Mouse (Mus musculus): Measurements from ENCODE around the gene Gsto2. TPM values are rescaled to one million over a fixed set of nuclear protein-coding genes. Genes with fewer than 3 reads are reported as not detected.
A peak's percentile ranks its signal among the peaks of the same experiment; 100 is the strongest.

Gene Gsto2
- polyA plus RNA-seq (2011; ENCODE audit: insufficient read depth, insufficient read length, low replicate concordance, missing spikeins): 2.0 TPM in 1 of 2 replicates, not detected in the other

DNA sequence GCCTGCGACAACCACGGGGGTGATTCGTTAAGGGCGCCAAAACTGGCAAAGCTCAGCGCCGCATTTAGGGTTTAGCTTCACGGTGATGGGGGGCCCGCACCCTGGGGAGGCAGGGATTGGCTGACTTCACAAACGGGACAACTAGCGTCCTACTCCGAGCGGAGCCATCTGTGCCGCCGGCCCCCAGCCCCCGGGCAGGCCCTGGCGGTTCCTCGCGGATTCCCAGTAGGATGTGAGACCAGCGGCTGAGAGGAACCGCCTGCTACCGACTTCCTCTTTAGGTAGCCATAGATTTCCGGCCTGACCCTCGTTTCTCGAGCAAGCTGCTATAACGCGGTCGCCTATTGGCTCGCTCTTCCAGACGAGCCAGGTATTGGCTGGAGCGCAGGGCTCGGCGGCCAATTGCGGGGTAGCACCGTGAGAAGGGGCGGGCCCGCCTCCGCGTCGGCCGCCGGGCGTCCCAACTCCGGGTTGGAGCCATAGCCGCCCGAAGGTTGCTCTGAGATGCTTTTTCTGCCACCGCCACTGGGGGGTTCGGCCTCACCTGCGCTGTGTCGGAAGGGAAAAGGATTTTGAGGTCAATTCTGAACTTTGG, at the start of gene Gsto2:
Gene Gsto2 (plus strand): TSS at position 182 of the 595 bp plus-strand sequence.
- peak; percentile 34; the same call in 1 of the 2 replicates for TF ChIP-seq CTCF (IDR thresholded peaks at IDR 0.05; ENCODE audit: control insufficient read depth, insufficient read depth, low read length)
- TF ChIP-seq POLR2A (IDR thresholded peaks at IDR 0.05; ENCODE audit: borderline replicate concordance, control insufficient read depth, low read depth, low read length): no peak; the same call in 1 of the 2 replicates
- Histone ChIP-seq H3K27ac (ENCODE audit: control insufficient read depth, insufficient read depth, low read depth, low read length, poor library complexity) (peak within 1 kb of the TSS; percentile 71), H3K4me3 (replicated peaks; ENCODE audit: control insufficient read depth, low read depth, low read length) (peak within 1 kb of the TSS; percentile 69), H3K4me1 (ENCODE audit: control insufficient read depth, insufficient read depth, low read length) (no peaks in the 10 kb centered on the region)
- WGBS: under 1% methylated on average over 49 of the region's 49 CpGs

DNA sequence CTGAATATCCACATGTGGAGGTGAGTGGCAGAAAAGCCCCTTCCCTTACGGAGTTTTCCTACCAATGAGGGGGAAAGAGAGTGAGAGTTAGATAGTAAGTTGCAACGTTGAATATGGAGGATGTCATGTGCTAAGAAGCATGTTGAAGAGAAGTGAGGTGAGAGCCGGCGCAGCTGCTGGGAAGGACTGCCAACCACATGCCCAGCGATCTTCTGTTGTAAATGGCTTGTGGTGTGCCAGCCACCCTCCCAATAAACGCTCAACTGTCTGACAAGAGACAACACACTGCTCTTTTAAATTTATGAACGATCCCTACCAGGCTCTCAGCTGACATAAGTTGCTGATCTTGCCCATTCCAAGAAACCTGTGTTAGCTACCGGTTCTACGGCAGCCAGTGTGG, 47.6 kb upstream of the Gsto2 start:
- 50% methylated on average over 9 of the region's 9 CpGs for WGBS
- H3K27ac ChIP-seq (ENCODE audit: control insufficient read depth, insufficient read depth, low read depth, low read length, poor library complexity): no peak overlapping the region
- TF ChIP-seq POLR2A (IDR thresholded peaks at IDR 0.05; ENCODE audit: borderline replicate concordance, control insufficient read depth, low read depth, low read length): no peak
- TF ChIP-seq CTCF (IDR thresholded peaks at IDR 0.05; ENCODE audit: control insufficient read depth, insufficient read depth, low read length): no peak

DNA sequence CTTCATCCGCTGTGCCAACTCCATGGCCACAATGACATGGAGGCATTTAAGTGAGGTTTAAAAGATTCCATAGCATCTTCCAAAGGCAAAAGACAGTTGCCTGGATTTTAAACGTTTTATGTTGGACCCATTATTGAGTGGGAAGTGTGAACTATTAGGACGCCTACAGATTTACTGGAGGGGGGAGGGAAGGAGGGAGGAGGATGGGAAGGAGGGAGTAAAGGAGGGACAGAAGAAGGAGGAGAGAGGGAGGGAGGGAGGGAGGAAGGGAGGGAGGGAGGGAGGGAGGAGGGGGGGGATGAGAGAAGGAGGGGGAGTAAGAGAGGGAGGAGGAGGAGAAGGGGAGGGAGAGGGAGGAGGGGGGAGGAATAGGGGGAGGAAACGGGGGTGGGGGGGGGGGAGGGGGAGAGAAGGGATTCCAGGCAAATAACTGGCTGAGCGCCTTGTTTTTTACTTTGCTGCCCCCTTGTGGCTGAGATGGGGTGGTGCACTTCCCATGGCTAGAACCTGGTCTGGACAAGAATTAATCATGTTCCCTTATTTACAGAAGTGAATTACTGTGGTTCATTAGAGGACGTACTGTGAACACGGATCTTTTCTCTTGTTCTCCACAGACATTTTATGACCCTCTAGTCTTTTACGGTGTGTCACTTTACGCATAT, 44.4 kb upstream of the Gsto2 start:
- Histone ChIP-seq H3K4me1 (ENCODE audit: control insufficient read depth, insufficient read depth, low read length) (no peaks in the 10 kb centered on the region), H3K4me3 (replicated peaks; ENCODE audit: control insufficient read depth, low read depth, low read length) (no peak overlapping the region), H3K27ac (ENCODE audit: control insufficient read depth, insufficient read depth, low read depth, low read length, poor library complexity) (no peak overlapping the region)
- TF ChIP-seq CTCF (IDR thresholded peaks at IDR 0.05; ENCODE audit: control insufficient read depth, insufficient read depth, low read length): peak; percentile 77
- no peak for TF ChIP-seq POLR2A (IDR thresholded peaks at IDR 0.05; ENCODE audit: borderline replicate concordance, control insufficient read depth, low read depth, low read length)
- WGBS: 13% methylated on average over 9 of the region's 9 CpGs

More for the DNA sequence above, 47.6 kb upstream of the Gsto2 start:
- Histone ChIP-seq H3K4me3 (replicated peaks; ENCODE audit: control insufficient read depth, low read depth, low read length) (no peak overlapping the region), H3K4me1 (ENCODE audit: control insufficient read depth, insufficient read depth, low read length) (no peaks in the 10 kb centered on the region)

DNA sequence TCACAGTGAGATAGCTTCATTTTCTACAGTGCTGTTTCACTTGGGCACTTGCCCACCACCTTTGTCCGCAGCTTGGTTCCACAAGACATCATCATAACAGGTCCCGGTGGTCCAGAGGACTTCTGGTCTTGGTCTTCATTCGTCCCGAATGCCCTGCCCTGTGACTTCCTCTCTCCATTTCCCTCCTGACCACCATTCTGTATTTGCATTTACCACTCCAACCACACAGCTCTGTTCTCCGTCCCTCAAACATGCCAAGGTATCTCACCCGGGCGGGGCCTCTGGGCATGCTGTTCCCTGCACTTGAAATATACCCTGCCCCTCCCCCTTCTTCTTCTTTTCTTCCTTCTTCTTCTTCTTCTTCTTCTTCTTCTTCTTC, 43.9 kb upstream of the Gsto2 start:
- no peaks in the 10 kb centered on the region for H3K4me1 ChIP-seq (ENCODE audit: control insufficient read depth, insufficient read depth, low read length)

DNA sequence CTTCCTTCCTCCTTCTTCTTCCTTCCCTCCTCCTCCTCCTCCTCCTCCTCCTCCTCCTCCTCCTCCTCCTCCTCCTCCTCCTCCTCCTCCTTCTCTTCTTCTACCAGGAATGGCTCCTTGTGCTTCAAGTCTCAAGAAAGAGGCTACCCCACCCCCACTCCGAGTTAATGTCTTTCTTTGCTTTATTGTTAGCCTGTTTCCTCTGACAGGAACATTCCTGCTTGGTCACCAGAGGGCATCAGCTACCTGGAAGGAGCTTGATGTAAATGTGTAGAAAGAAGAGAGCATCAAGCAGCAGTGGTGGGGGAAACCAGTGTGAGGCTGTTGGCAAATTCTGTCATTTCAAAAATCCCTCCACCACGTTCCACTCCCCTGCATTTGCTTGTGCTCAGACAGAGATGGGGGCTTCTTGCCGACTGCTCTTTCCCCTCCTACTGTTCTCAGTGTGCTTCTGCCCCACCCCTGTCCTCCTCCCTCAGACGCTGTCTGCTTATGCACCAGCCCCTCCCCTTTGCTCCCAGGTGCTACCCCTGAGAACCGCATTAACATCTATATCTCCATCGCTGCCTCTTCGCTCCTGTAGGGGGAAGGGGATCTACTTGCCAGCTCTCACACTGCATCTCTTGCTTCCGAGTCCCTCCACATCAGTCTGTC, 43.1 kb upstream of the Gsto2 start:
- TF ChIP-seq CTCF (IDR thresholded peaks at IDR 0.05; ENCODE audit: control insufficient read depth, insufficient read depth, low read length) (no peak), POLR2A (IDR thresholded peaks at IDR 0.05; ENCODE audit: borderline replicate concordance, control insufficient read depth, low read depth, low read length) (no peak)
- 28% methylated on average over 8 of the region's 8 CpGs for WGBS
- no peak overlapping the region for H3K4me3 ChIP-seq (replicated peaks; ENCODE audit: control insufficient read depth, low read depth, low read length)
- H3K27ac ChIP-seq (ENCODE audit: control insufficient read depth, insufficient read depth, low read depth, low read length, poor library complexity): no peak overlapping the region
- H3K4me1 ChIP-seq (ENCODE audit: control insufficient read depth, insufficient read depth, low read length): no peaks in the 10 kb centered on the region

More for the DNA sequence above, 43.9 kb upstream of the Gsto2 start:
- Histone ChIP-seq H3K4me3 (replicated peaks; ENCODE audit: control insufficient read depth, low read depth, low read length) (no peak overlapping the region), H3K27ac (ENCODE audit: control insufficient read depth, insufficient read depth, low read depth, low read length, poor library complexity) (no peak overlapping the region)
- TF ChIP-seq POLR2A (IDR thresholded peaks at IDR 0.05; ENCODE audit: borderline replicate concordance, control insufficient read depth, low read depth, low read length) (no peak), CTCF (IDR thresholded peaks at IDR 0.05; ENCODE audit: control insufficient read depth, insufficient read depth, low read length) (no peak)
- WGBS: 13% methylated on average over 7 of the region's 7 CpGs

DNA sequence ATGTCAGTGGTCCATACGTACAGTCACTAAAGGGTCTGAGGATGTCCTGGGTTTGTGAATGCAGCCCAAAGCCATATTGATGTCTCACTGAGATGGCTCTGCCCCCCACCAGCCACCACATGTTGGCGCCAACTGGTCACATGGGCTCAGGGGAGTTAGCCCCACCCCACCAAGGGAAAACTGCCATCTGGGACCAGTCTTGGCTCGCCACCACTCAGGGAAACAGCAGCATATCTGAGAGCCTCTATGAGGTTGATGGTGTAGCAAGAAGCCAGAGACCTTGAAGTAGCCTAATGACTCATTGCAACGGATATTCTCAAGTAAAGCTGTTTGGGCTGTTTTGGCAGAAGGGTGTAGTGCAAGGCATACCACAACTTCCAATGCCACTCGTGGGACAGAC, 41.3 kb upstream of the Gsto2 start:
- Histone ChIP-seq H3K4me1 (ENCODE audit: control insufficient read depth, insufficient read depth, low read length) (no peaks in the 10 kb centered on the region), H3K4me3 (replicated peaks; ENCODE audit: control insufficient read depth, low read depth, low read length) (no peak overlapping the region), H3K27ac (ENCODE audit: control insufficient read depth, insufficient read depth, low read depth, low read length, poor library complexity) (no peak overlapping the region)
- 67% methylated on average over 5 of the region's 5 CpGs for whole genome bisulfite sequencing
- TF ChIP-seq CTCF (IDR thresholded peaks at IDR 0.05; ENCODE audit: control insufficient read depth, insufficient read depth, low read length) (no peak), POLR2A (IDR thresholded peaks at IDR 0.05; ENCODE audit: borderline replicate concordance, control insufficient read depth, low read depth, low read length) (no peak)

DNA sequence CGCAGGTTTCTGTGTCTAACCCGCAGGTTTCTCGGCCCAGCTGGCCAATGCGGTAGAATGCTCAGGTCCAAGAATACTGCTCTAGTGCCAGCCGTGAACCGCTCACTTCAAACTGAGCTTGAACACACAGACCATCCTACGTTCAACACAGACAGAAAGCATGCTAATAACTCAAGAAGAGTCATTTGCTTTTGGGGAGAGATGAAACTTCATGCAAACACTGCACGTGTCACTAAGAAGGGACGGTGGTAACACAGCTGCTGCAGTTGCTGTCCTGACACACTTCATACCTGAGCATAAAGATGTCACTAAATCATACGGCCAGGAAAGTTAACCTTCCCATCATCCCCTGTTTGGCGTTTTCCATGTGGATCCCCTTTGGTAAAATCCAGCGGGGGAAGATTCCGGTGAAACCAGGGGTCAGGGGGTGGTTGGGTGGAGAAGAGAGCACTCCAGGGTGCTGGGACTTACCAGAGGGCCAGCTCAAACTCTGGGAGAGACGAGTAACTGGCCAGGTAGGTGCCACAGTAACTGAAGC, 35.4 kb upstream of the Gsto2 start:
- TF ChIP-seq CTCF (IDR thresholded peaks at IDR 0.05; ENCODE audit: control insufficient read depth, insufficient read depth, low read length) (no peak), POLR2A (IDR thresholded peaks at IDR 0.05; ENCODE audit: borderline replicate concordance, control insufficient read depth, low read depth, low read length) (no peak)
- Histone ChIP-seq H3K4me1 (ENCODE audit: control insufficient read depth, insufficient read depth, low read length) (no peaks in the 10 kb centered on the region; the same call in 1 of the 2 replicates), H3K27ac (ENCODE audit: control insufficient read depth, insufficient read depth, low read depth, low read length, poor library complexity) (no peak overlapping the region; the same call in 1 of the 2 replicates), H3K4me3 (replicated peaks; ENCODE audit: control insufficient read depth, low read depth, low read length) (no peak overlapping the region)
- 87% methylated on average over 14 of the region's 14 CpGs for WGBS

DNA sequence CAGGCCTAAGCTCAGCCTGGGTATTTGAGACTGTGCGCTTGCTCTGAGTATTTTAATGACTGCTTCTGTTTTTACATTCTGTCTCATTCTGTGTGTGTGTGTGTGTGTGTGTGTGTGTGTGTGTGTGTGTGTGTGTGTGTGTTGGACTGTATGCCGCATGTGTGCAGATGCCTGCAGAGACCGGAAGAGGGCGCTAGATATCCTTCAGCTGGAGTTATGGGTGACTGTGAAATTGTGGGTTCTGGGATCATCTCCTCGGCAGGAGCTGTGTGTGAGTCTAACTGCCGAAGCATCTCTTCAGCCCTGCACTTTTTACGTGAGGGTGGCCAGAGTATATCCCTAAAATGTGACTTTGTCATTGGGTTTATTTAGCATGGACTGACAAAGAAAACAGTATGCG, 34.2 kb upstream of the Gsto2 start:
- no peak overlapping the region for H3K4me3 ChIP-seq (replicated peaks; ENCODE audit: control insufficient read depth, low read depth, low read length)
- 89% methylated on average over 8 of the region's 8 CpGs for WGBS
- H3K27ac ChIP-seq (ENCODE audit: control insufficient read depth, insufficient read depth, low read depth, low read length, poor library complexity): no peak overlapping the region
- TF ChIP-seq POLR2A (IDR thresholded peaks at IDR 0.05; ENCODE audit: borderline replicate concordance, control insufficient read depth, low read depth, low read length): no peak
- no peak for TF ChIP-seq CTCF (IDR thresholded peaks at IDR 0.05; ENCODE audit: control insufficient read depth, insufficient read depth, low read length)
- no peaks in the 10 kb centered on the region; the same call in 1 of the 2 replicates for H3K4me1 ChIP-seq (ENCODE audit: control insufficient read depth, insufficient read depth, low read length)
